Mouse (Mus musculus): ENCODE data around the gene Lrrk2. TPM values are rescaled to one million over a fixed set of nuclear protein-coding genes. Genes with fewer than 3 reads are reported as not detected.

Gene Lrrk2
- polyA plus RNA-seq, 1 experiment from 2014 or later = 6.4 TPM

Other genes with a start within 250 kb of the Lrrk2 start
- gene Slc2a13, start 99.9 kb upstream of the Lrrk2 start, polyA plus RNA-seq (2016; fragmentation: Nextera tagmentation; extraction: Ambion mirVana) = 2.7 and 2.9 TPM in 2 replicates
- gene Smgc, start 165.1 kb downstream of the Lrrk2 start, polyA plus RNA-seq (2016; fragmentation: Nextera tagmentation; extraction: Ambion mirVana) = 0.19 TPM in 1 of 2 replicates, not detected in the other